Mouse (Mus musculus): ENCODE measurements around the gene Slc8a2. TPM values are rescaled to one million over a fixed set of nuclear protein-coding genes. Genes with fewer than 3 reads are reported as not detected.

Slc8a2 gene
- polyA plus RNA-seq (2012; fragmentation: generic; extraction: Trizol) = 0.02 TPM
- long read RNA-seq, experiment 1 = 0 reads
- long read RNA-seq, experiment 2 = 0 reads

GRCm38 (mm10) chr7:16129421-16129845, at the start of gene Slc8a2:
Gene Slc8a2, plus strand, starts transcription at chr7:16129826.
- no peak within 1 kb of the TSS for H3K4me3 ChIP-seq (ENCODE audit: insufficient read depth, poor library complexity, severe bottlenecking)

GRCm38 (mm10) chr7:16079947-16080346, 49.7 kb upstream of the Slc8a2 start:
- Histone ChIP-seq H3ac (ENCODE audit: control insufficient read depth, insufficient read length, low read depth) (no peak overlapping the region), H3K36me3 (ENCODE audit: control insufficient read depth, insufficient read depth) (no peaks in the 10 kb centered on the region), H3K4me3 (ENCODE audit: insufficient read depth, poor library complexity, severe bottlenecking) (no peak overlapping the region), H3K79me2 (ENCODE audit: control insufficient read depth, insufficient read depth) (no peaks in the 10 kb centered on the region), H3K79me3 (ENCODE audit: low read depth) (no peaks in the 10 kb centered on the region), H3K27me3 (ENCODE audit: control insufficient read depth, insufficient read depth, insufficient read length) (peaks cover 49% of the 10 kb centered on the region)
- no peak for TF ChIP-seq CTCF (IDR thresholded peaks at IDR 0.05; ENCODE audit: control insufficient read depth, insufficient read depth, insufficient read length)
- no peak for TF ChIP-seq MYOG (IDR thresholded peaks at IDR 0.05; ENCODE audit: control insufficient read depth, extremely low read depth, insufficient read length)
- no peak for TF ChIP-seq FOSL1 (IDR thresholded peaks at IDR 0.05; ENCODE audit: insufficient read depth, low read length, poor library complexity, severe bottlenecking)
- no peak for TF ChIP-seq USF1 (IDR thresholded peaks at IDR 0.05; ENCODE audit: low read depth)
- no peak for TF ChIP-seq MAX (IDR thresholded peaks at IDR 0.05)
- no peak for TF ChIP-seq MYOD1 (IDR thresholded peaks at IDR 0.05; ENCODE audit: control insufficient read depth, insufficient read length, low read depth)
- no peak for TF ChIP-seq CEBPB (IDR thresholded peaks at IDR 0.05; ENCODE audit: low read depth)

More at GRCm38 (mm10) chr7:16129421-16129845, at the start of gene Slc8a2:
- H3K36me3 ChIP-seq (ENCODE audit: control insufficient read depth, insufficient read depth) = no peaks in the 10 kb centered on the region
- H3K79me3 ChIP-seq (ENCODE audit: low read depth) = no peaks in the 10 kb centered on the region
- H3K79me2 ChIP-seq (ENCODE audit: control insufficient read depth, insufficient read depth) = no peaks in the 10 kb centered on the region
- H3K27me3 ChIP-seq (ENCODE audit: control insufficient read depth, insufficient read depth, insufficient read length) = peaks cover 36% of the 10 kb centered on the region
- H3ac ChIP-seq (ENCODE audit: control insufficient read depth, insufficient read length, low read depth) = no peak within 1 kb of the TSS
- no peak for TF ChIP-seq MYOD1 (IDR thresholded peaks at IDR 0.05; ENCODE audit: control insufficient read depth, insufficient read length, low read depth)
- TF ChIP-seq USF1 (IDR thresholded peaks at IDR 0.05; ENCODE audit: low read depth) = no peak
- TF ChIP-seq CEBPB (IDR thresholded peaks at IDR 0.05; ENCODE audit: low read depth) = no peak
- no peak for TF ChIP-seq FOSL1 (IDR thresholded peaks at IDR 0.05; ENCODE audit: insufficient read depth, low read length, poor library complexity, severe bottlenecking)
- no peak for TF ChIP-seq MYOG (IDR thresholded peaks at IDR 0.05; ENCODE audit: control insufficient read depth, extremely low read depth, insufficient read length)

- TF ChIP-seq CTCF (IDR thresholded peaks at IDR 0.05; ENCODE audit: control insufficient read depth, insufficient read depth, insufficient read length) (no peak), FOSL1 (IDR thresholded peaks at IDR 0.05; ENCODE audit: insufficient read depth, low read length, poor library complexity, severe bottlenecking) (no peak), MYOD1 (IDR thresholded peaks at IDR 0.05; ENCODE audit: control insufficient read depth, insufficient read length, low read depth) (no peak), MAX (IDR thresholded peaks at IDR 0.05) (no peak), CEBPB (IDR thresholded peaks at IDR 0.05; ENCODE audit: low read depth) (no peak), USF1 (IDR thresholded peaks at IDR 0.05; ENCODE audit: low read depth) (no peak), MYOG (IDR thresholded peaks at IDR 0.05; ENCODE audit: control insufficient read depth, extremely low read depth, insufficient read length) (no peak)
- Histone ChIP-seq H3ac (ENCODE audit: control insufficient read depth, insufficient read length, low read depth) (no peak overlapping the region), H3K27me3 (ENCODE audit: control insufficient read depth, insufficient read depth, insufficient read length) (peaks cover 49% of the 10 kb centered on the region)
These were observed 49.0 kb upstream of the Slc8a2 start for GRCm38 (mm10) chr7:16080581-16080980.

GRCm38 (mm10) chr7:16083361-16083760, 46.3 kb upstream of the Slc8a2 start:
- no peaks in the 10 kb centered on the region for H3K79me3 ChIP-seq (ENCODE audit: low read depth)
- H3ac ChIP-seq (ENCODE audit: control insufficient read depth, insufficient read length, low read depth) = no peak overlapping the region
- H3K36me3 ChIP-seq (ENCODE audit: control insufficient read depth, insufficient read depth) = no peaks in the 10 kb centered on the region
- no peaks in the 10 kb centered on the region for H3K79me2 ChIP-seq (ENCODE audit: control insufficient read depth, insufficient read depth)
- H3K27me3 ChIP-seq (ENCODE audit: control insufficient read depth, insufficient read depth, insufficient read length) = peaks cover 37% of the 10 kb centered on the region
- no peak for TF ChIP-seq MYOG (IDR thresholded peaks at IDR 0.05; ENCODE audit: control insufficient read depth, extremely low read depth, insufficient read length)
- TF ChIP-seq CEBPB (IDR thresholded peaks at IDR 0.05; ENCODE audit: low read depth) = no peak
- no peak for TF ChIP-seq CTCF (IDR thresholded peaks at IDR 0.05; ENCODE audit: control insufficient read depth, insufficient read depth, insufficient read length)
- no peak for TF ChIP-seq MAX (IDR thresholded peaks at IDR 0.05)
- no peak for TF ChIP-seq FOSL1 (IDR thresholded peaks at IDR 0.05; ENCODE audit: insufficient read depth, low read length, poor library complexity, severe bottlenecking)
- no peak for TF ChIP-seq MYOD1 (IDR thresholded peaks at IDR 0.05; ENCODE audit: control insufficient read depth, insufficient read length, low read depth)
- TF ChIP-seq USF1 (IDR thresholded peaks at IDR 0.05; ENCODE audit: low read depth) = no peak
- H3K4me3 ChIP-seq (ENCODE audit: insufficient read depth, poor library complexity, severe bottlenecking) = no peak overlapping the region

More at GRCm38 (mm10) chr7:16080581-16080980, 49.0 kb upstream of the Slc8a2 start:
- Histone ChIP-seq H3K36me3 (ENCODE audit: control insufficient read depth, insufficient read depth) (no peaks in the 10 kb centered on the region), H3K79me2 (ENCODE audit: control insufficient read depth, insufficient read depth) (no peaks in the 10 kb centered on the region), H3K4me3 (ENCODE audit: insufficient read depth, poor library complexity, severe bottlenecking) (no peak overlapping the region), H3K79me3 (ENCODE audit: low read depth) (no peaks in the 10 kb centered on the region)

GRCm38 (mm10) chr7:16087587-16087986, 42.0 kb upstream of the Slc8a2 start:
- Histone ChIP-seq H3K79me3 (ENCODE audit: low read depth) (no peaks in the 10 kb centered on the region), H3K36me3 (ENCODE audit: control insufficient read depth, insufficient read depth) (no peaks in the 10 kb centered on the region), H3K27me3 (ENCODE audit: control insufficient read depth, insufficient read depth, insufficient read length) (peaks cover 30% of the 10 kb centered on the region), H3ac (ENCODE audit: control insufficient read depth, insufficient read length, low read depth) (no peak overlapping the region), H3K4me3 (ENCODE audit: insufficient read depth, poor library complexity, severe bottlenecking) (no peak overlapping the region), H3K79me2 (ENCODE audit: control insufficient read depth, insufficient read depth) (no peaks in the 10 kb centered on the region)
- no peak for TF ChIP-seq FOSL1 (IDR thresholded peaks at IDR 0.05; ENCODE audit: insufficient read depth, low read length, poor library complexity, severe bottlenecking)
- TF ChIP-seq MYOD1 (IDR thresholded peaks at IDR 0.05; ENCODE audit: control insufficient read depth, insufficient read length, low read depth) = no peak
- TF ChIP-seq MAX (IDR thresholded peaks at IDR 0.05) = no peak
- TF ChIP-seq MYOG (IDR thresholded peaks at IDR 0.05; ENCODE audit: control insufficient read depth, extremely low read depth, insufficient read length) = no peak
- TF ChIP-seq CEBPB (IDR thresholded peaks at IDR 0.05; ENCODE audit: low read depth) = no peak
- TF ChIP-seq CTCF (IDR thresholded peaks at IDR 0.05; ENCODE audit: control insufficient read depth, insufficient read depth, insufficient read length) = no peak
- no peak for TF ChIP-seq USF1 (IDR thresholded peaks at IDR 0.05; ENCODE audit: low read depth)

All from C2C12 (cell line).